Mouse (Mus musculus) induced T-regulatory cell, adult 2 months (primary cell): Measurements from ENCODE around the gene Nrxn2.

Experiments
- DNase-seq: peaks from one replicate; pipeline ENCODE4 v3.0.0-alpha.2; 2012; ENCODE audit warnings: low read depth

Gene Nrxn2

GRCm38 (mm10) chr19:6418233-6418879, at the start of gene Nrxn2:
TSS of gene Nrxn2 (plus strand) at chr19:6418731.
- DNase-seq: peak; percentile 95

- no peak for DNase-seq
Observed at GRCm38 (mm10) chr19:6370175-6370574, 48.4 kb upstream of the Nrxn2 start.

- DNase-seq: no peak
Observed at GRCm38 (mm10) chr19:6372433-6372832, 46.1 kb upstream of the Nrxn2 start.

- peak; percentile 90 for DNase-seq
Observed at GRCm38 (mm10) chr19:6373539-6374400, 44.8 kb upstream of the Nrxn2 start.

GRCm38 (mm10) chr19:6374571-6374970, 44.0 kb upstream of the Nrxn2 start:
- no peak for DNase-seq

GRCm38 (mm10) chr19:6375423-6376254, 42.9 kb upstream of the Nrxn2 start:
- no peak for DNase-seq

GRCm38 (mm10) chr19:6376255-6376564, 42.3 kb upstream of the Nrxn2 start:
- DNase-seq: peak; percentile 61

GRCm38 (mm10) chr19:6376643-6377042, 41.9 kb upstream of the Nrxn2 start:
- no peak for DNase-seq

GRCm38 (mm10) chr19:6377327-6378040, 41.0 kb upstream of the Nrxn2 start:
- DNase-seq: no peak

GRCm38 (mm10) chr19:6380411-6381166, 37.9 kb upstream of the Nrxn2 start:
- no peak for DNase-seq

- DNase-seq: no peak
Observed at GRCm38 (mm10) chr19:6381238-6381637, 37.3 kb upstream of the Nrxn2 start.

GRCm38 (mm10) chr19:6382323-6382924, 36.1 kb upstream of the Nrxn2 start:
- no peak for DNase-seq

- DNase-seq: no peak
Observed at GRCm38 (mm10) chr19:6383470-6383869, 35.1 kb upstream of the Nrxn2 start.

GRCm38 (mm10) chr19:6384128-6384527, 34.4 kb upstream of the Nrxn2 start, which contains the start of gene Pygm:
TSS of gene Pygm (plus strand) at chr19:6384399.
- no peak for DNase-seq

- no peak for DNase-seq
Observed at GRCm38 (mm10) chr19:6384954-6385353, 33.6 kb upstream of the Nrxn2 start.

- DNase-seq: no peak
Observed at GRCm38 (mm10) chr19:6385419-6385818, 33.1 kb upstream of the Nrxn2 start.

- no peak for DNase-seq
Observed at GRCm38 (mm10) chr19:6385821-6386220, 32.7 kb upstream of the Nrxn2 start.

- DNase-seq: no peak
Observed at GRCm38 (mm10) chr19:6386234-6386633, 32.3 kb upstream of the Nrxn2 start.

- DNase-seq: no peak
Observed at GRCm38 (mm10) chr19:6388006-6388405, 30.5 kb upstream of the Nrxn2 start.

- peak; percentile 85 for DNase-seq
Observed at GRCm38 (mm10) chr19:6389803-6390202, 28.7 kb upstream of the Nrxn2 start.

GRCm38 (mm10) chr19:6390251-6390650, 28.3 kb upstream of the Nrxn2 start:
- DNase-seq: no peak
